Mouse (Mus musculus): ENCODE data around the gene Zfp607a.
A peak's percentile ranks its signal among the peaks of the same experiment; 100 is the strongest.
"Not testable (repeated sequence)": the region's sequence is repeated elsewhere in the genome, so short reads cannot be mapped to it uniquely, and the experiment has no call there.

The Zfp607a gene

DNA sequence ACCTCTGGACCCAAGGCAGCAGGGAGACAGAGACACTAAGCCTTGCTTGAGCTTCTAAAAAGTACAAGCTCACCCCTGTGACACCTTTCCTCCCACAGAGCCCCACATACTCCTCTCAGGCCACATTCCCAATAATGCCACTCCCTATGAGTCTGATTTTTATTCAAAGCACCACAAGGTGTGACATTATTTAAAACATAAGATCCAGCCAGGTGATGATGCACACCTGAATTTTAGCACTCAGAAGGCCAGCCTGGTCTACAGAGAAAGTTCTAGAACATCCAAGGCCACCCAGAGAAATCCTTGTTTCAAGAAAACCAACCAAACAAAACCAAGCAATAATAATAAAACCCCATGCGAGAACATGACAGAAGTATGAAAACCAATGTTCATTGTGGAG, at the start of gene Zfp607a:
Gene Zfp607a, plus strand, starts transcription at position 301 of the 400 bp plus-strand sequence.
- no peak for DNase-seq (ENCODE audit: low read depth)

DNA sequence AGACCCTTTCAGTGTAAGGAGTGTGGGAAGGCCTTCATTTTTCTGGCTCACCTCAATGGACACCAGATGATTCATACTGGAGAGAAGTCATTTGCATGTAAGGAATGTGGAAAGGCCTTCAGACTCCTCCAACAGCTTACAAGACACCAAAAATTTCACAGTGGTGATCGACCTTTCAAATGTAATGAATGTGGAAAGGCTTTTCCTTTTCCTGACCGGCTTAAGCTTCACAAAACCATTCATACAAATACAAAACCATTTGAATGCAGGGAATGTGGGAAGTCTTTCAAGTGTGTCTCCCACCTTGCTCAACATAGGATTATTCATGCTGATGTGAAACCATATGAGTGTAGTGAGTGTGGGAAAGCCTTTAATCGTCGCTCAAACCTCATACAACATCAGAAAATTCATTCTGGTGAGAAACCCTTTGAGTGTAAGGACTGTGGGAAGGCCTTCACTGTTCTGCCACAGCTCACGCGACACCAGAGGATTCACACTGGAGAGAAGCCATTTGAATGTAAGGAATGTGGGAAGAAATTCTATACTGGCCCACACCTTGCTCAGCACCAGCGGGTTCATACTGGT, 38.7 kb upstream of the Zfp607a start:
- DNase-seq (ENCODE audit: low read depth), result no peak

DNA sequence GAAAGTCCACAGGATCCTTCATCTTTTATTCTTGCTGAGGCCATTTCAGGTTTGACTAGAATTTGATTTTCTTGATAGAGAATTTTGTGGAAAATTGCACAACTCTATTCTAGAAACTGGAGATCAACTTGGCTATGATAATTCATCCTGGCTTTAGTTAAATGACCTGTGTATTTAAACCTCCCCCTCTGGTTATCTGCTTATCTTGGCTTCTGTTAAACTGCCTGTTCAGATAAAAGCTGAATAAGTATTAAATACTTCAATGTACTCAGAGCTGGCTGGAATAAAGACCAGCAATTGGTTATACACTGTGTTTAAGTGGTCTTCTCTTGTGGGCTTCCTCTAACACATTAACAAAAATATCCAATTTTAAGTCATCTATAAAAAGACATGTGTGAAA, 34.7 kb upstream of the Zfp607a start:
- DNase-seq (ENCODE audit: low read depth), result no peak

DNA sequence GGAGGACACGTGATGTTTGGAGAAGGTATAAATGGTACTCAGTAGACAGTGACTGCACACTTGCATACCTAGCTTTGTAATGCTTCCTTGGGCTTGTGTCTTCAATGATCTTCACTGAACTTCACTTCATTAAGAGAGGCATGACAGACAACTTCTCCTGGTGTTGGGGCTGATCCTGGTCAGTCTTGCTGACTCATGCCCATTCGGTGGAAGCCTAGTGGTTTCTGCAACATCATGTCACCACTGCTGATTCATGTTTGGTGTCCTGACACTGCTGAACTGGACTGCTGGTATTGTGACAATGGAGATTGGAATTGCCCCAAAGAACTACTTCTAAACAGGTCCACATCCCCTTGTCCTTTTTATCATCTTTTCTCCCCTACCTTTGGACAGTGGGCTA, 23.2 kb upstream of the Zfp607a start:
- DNase-seq (ENCODE audit: low read depth), result no peak

DNA sequence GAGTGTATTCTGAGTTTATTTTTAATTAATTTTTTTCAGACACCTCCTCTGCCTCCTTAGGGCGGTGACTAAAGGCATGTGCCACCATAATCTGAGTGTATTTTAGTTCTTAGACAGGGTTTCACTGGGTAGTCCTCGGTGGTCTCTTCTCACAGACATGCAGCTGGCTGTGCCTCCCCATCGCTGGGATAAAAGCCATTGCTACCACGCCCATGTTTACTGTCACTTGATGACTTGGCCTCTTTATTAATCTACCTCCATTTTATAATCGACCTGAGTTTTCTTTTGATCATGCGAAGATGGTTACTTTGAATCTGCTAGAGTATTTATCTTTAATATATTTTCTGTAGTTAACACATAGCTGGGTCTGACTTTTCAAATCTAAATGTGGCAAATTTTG, 19.4 kb upstream of the Zfp607a start:
- DNase-seq (ENCODE audit: low read depth), result no peak

DNA sequence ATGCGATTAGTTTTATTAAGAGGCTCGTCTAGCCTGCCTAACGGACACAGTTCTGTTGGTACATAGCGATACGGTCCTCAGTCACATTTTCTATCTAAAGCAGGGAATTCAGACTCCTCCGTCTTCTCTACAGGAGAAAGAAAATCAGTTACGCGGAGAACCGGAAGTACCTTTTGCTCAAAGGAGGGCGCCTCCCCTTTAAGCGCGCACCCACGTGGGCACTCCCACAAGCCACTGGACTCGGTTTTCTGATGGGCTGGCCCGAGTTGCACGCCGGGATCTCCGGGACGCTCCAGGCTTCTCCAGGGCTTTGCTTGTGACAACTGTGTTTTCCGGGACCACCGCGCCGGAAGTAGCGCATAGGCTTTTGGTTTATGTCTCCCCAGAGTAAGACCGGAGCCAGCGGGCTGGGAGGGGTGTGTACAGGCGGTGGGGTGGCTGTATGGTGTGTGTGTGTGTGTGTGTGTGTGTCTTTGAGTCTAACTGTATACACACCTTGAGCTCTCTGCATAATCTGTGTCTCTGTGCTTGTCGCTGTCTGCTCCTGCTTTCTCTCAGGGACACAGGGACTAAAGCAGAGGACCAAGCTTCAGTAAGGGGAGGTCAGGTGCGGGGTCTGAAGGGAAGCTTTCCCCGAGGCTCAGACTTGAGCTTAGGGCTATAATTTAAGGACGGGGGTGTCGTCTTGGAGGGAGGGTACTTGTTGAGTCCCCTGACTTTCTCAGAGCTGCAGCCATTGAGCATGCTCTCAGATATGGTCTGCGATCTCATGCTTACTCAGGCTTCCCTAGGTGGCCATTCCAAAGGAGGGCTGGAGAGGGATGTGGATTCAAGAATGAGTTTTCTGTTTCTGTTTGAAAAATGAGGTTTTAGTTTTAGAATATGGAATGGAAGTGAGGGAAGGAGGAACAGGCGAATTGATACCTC, 18.7 kb upstream of the Zfp607a start, which contains the start of gene Zfp59:
Gene Zfp59, plus strand, starts transcription at position 285 of the 927 bp plus-strand sequence.
- DNase-seq (ENCODE audit: low read depth), result peak; percentile 52

DNA sequence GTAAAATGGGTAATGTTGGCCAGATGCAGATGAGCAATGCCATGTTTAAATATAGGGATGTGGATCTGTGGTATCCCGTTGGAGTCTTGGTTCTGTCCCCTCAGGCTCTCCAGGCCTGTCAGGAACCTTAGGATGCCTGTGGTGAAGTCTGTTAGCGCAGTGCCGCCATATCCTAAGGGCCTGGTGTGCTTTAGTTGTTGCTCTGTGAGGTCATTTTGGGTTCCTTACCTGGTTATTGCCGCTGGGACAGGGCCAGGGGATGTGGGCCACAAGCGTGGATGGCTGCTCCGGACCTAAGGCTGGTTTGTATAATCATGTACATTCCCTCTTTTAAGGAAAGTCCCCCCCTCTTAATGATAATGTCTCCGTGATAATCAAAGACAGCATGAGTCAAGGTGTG, 17.7 kb upstream of the Zfp607a start:
- no peak for DNase-seq (ENCODE audit: low read depth)

DNA sequence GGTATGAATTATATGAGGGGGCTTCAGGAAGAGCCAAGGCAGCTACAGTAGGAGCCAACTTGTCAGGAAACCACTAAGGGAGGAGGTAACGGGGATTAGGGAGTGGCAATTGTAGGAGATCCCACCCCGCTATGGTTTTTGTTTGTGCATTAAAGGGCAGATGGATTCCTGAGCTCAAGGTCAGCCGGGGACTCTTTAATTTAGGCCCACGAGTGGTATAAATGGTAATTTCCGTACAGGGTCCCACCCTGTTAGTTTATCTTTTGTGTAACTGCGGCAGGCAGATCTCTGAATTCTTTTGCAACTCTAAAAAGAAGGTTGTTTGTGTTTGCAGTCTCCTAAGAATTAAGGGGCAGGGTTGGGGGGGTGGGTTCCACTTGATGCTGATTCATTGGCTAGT, 17.2 kb upstream of the Zfp607a start:
- DNase-seq (ENCODE audit: low read depth), result no peak

DNA sequence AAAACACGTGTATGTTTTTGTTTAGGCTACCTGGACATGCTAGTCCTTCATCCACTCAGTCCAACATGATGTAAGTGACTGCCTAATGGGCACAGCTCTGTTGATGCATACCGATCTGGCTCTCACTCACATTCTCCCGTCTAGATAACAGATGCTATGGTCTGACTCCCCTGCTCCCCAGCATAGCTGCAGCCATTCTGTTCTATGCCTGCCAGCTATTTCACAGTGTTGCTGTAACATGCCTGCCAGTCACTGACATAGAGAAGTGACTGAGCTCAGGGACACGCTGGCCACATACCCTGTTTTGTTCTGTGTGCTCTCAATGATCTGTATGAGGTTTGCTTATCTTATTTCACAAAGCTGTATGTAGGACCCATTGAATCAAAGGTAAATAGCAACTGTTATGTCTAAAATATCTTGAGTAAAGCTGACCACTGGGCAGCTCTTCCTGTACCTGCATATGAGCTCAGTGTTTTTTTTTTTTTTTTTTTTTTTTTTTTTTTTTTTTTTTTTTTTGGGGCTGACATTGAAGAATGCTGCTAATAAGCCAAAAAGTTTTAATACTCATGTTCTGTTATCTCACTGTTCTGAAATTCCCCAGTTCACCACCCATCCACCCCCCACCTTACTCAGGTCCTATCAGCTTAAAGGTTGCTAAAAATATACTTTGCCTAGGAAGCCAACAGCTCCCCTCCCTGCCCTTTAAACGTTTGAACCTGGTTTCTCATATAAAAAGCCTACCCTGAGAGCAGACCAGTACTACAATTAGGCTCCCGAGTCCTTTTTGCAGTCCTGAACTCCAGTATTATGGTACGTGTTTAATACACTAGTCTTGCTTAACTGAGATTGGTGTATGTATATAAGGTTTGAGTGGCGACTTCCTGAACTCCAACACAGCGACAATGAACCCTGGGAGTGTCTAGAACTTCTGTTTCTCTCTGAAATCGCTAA, 2.2 kb downstream of the Zfp607a start:
- no peak for DNase-seq (ENCODE audit: low read depth)

DNA sequence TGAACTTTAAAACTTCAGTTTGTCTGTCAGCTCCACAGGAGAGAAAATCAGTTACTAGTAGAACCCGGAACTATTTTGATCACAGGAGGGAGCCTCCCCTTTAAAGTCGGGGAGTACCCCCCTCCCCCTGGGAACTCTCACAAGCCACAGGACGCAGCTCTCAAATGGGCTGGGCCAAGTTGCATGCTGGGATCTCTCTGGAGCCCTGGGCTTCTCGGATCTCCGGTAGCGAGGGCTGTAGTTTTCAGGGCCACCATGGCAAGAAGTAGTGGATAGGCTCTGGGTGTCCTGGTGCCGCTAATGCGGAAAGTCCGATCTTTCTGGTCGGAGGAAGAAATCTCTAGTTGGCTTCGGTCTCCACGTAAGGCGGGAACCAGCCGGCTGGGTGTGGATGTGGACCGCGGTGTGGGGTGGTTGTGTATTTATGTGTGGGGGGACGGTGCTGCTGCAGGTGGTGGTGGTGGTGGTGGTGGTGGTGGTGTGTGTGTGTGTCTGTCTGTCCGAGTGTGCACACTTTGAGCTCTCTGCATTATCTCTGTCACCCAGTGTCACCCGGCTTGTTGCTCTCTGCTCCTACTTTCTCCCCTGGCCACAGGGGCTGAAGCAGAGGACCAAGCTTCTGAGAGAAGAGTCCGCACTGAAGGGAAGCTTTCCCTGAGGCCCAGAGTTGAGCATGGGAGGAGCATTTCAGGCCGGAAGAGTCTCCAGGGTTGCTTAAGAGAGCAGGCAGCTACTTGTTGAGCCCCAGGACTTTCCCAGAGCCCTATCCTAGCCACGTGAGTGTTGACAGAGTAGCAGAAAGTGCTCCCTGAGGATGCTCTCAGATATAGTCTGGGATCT, 3.3 kb downstream of the Zfp607a start:
- peak; percentile 59 for DNase-seq (ENCODE audit: low read depth)

DNA sequence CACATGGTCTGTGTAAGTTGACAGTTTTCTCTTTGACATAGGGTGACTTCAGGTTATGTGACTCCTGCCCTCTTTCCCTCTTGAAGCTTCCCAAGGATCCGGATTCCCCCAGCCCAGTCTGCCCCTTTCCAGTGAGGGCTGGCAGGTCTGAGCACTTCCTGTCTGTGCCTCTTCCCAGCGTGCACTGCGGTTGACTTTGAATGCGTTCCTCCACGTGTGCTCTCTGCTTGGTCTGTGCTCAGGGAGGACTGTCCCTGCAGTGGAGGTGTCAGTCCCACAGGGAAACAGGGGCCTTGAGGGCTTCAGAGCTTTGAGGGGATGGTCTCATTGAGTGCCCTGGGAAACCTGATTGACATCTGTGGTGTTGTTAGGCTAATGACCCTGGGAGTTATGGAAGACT, 5.3 kb downstream of the Zfp607a start:
- not testable (repeated sequence) for DNase-seq (ENCODE audit: low read depth)

DNA sequence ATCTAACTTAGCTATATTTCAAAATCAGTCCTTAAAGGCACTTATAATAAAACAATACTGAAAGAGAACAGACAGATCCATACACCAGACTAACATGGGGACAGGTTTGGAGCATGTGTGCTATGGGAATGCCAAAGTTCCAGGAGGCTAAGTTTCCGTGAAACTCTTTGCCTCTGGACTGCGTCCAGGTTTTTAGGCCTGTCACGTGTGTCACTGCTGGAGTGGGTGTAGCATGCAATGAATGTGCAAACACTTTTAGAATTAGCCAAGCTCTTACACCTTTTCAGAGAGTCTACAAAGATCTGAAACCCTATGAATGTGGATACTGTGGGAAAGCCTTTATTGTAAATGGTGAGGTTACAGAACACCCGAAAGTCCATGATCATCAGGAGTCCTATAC, 24.4 kb downstream of the Zfp607a start:
- no peak for DNase-seq (ENCODE audit: low read depth)

DNA sequence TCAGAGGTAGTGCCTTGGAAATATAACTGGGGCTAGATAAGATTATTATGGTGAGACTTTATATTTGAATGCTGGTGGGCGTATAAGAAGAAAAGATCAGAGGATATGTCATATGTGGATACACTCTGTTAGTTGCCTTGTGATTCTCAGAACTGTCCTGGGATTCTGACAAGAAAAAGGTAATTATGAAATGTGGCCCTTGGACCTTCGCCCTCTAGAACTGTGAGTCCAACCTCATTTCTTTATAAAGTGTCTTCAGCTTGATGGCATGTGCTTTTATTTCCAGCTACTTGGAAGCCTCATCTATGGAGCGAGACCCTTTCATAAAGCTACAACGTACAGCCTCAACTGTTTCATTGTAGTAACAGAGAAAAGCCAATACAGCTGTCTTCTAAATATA, 43.3 kb downstream of the Zfp607a start:
- no peak for DNase-seq (ENCODE audit: low read depth)

DNA sequence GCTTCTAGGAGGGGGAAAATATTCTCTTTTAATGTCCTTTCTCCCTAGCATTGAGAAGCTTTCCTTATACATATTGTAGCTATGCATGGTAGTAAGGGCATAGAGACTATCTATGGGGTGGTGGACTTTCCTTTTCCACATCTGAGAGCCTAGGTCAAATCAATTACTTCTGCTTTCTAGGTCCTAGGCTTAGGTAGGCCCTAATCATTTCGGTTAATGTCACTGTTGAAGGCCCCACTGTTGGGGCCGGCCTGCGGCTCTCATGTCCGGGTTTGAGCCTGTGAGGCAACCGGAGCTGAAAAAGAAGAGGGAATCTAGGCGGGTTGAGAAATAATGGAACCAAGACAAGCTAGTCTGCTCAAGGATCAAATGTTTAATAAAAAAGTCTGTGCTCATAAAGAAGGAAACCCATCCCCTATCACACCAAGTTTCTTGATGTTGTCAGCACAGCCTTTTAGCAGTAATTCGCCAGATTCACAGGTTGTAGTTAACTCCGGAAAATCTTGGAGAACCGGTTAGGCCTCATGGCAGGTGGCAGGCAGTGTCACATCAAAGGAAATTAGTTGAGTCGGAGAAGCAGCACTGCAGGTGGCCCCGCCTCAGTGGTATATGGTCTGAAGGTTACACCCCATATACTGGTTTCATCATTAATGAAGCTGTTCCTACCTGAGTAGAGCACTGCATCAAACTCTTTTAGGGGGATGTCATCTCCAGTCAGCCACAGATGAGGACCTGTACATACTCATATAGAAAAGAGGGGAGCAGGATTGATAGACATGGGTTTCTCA, 47.9 kb downstream of the Zfp607a start:
- DNase-seq (ENCODE audit: low read depth), result no peak

DNA sequence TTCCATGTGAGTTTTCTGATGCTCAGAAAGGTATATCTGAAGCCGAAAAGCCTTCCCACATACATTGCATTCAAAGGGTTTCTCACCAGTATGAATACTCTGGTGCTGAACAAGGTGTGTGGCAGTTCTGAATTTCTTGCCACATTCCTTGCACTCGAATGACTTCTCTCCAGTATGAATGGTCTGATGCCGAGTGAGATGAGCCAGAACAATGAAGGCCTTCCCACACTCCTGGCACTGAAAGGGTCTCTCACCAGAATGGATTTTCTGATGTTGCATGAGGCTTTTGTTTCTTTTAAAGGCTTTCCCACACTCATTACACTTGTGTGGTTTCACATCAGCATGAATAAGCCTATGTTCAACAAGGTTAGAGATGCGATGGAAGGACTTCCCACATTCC, 53.6 kb downstream of the Zfp607a start:
- DNase-seq (ENCODE audit: low read depth), result not testable (repeated sequence)

DNA sequence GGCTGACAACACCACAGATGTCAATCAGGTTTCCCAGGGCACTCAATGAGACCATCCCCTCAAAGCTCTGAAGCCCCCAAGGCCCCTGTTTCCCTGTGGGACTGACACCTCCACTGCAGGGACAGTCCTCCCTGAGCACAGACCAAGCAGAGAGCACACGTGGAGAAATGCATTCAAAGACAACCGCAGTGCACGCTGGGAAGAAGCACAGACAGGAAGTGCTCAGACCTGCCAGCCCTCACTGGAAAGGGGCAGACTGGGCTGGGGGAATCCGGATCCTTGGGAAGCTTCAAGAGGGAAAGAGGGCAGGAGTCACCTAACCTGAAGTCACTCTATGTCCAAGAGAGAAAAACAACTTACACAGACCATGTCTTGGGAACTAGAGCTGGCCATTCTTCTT, 69.7 kb downstream of the Zfp607a start:
- DNase-seq (ENCODE audit: low read depth), result not testable (repeated sequence)

DNA sequence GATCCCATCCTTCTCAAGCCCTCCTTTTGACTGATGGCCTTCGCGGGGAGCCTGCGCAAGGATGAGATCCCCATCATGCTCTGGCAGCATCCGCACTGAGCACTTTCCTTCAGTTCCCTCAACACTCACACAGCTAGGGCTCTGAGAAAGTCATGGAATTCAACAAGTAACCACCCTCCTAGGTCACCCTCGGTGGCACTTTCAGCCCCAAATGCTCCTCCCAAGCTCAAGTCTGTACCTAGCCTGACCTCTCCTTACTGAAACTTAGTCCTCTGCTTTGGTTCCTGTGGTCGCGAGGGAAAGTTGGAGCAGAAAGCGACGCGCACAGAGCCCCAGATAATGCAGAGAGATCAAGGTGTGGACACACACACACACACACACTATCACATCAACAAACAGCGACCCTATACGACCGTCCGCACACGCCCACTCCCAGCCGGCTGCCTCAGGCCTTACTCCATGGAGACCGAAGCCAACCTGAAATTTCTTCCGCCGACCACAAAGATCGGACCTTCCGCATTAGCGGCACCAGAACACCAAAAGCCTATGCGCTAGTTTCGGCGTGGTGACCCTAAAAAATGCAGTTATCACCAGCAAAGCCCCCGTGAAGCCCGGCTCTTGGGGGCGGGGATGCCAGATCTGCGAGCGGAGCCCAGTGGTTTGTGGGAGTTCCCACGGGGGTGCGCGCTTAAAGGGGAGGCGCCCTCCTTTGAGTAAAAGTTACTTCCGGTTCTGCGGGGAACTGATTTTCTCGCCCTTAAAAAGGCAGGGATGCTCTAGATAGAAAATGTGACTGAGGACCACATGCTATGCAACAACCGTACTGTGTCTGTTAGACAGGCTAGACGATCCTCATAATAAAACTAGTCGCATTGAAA, 71.7 kb downstream of the Zfp607a start, which contains the start of gene Zfp974:
Gene Zfp974, minus strand, starts transcription at position 643 of the 878 bp plus-strand sequence.
- peak; percentile 23 for DNase-seq (ENCODE audit: low read depth)

All from fibroblast of lung, adult 2 months (primary cell).